Mouse (Mus musculus): Measurements from ENCODE around the gene Baiap2l2.

- TF ChIP-seq CTCF (IDR thresholded peaks at IDR 0.05; ENCODE audit: extremely low read depth, insufficient read depth, low read length), result no peak
- TF ChIP-seq POLR2A (IDR thresholded peaks at IDR 0.05; ENCODE audit: extremely low read depth, insufficient read depth, low read length), result no peak
Observed at GRCm38 (mm10) chr15:79282434-79282833, 2.9 kb downstream of the Baiap2l2 start.
